Mouse (Mus musculus) left cerebral cortex, postnatal 25 days (tissue): Measurements from ENCODE around the gene Prrc2a. TPM values are rescaled to one million over a fixed set of nuclear protein-coding genes. Genes with fewer than 3 reads are reported as not detected.

Source experiments
- DNase-seq, 2 experiments: peaks; one replicate each; pipeline ENCODE4 v3.0.0; 2022; ENCODE audit warnings: low spot score in 2 of 2, mixed read lengths in 1 of 2
- intact Hi-C: fragments of 180-260 bp; cut with DNase I; formaldehyde crosslinking; loops from one replicate; pipeline ENCODE4 v1.15.1; 2025
- total RNA-seq, 2 experiments: library from RNA; stranded (reverse); gene quantifications; 2 replicates each; pipeline ENCODE4 v1.2.3; 2021

Prrc2a gene
- total RNA-seq, 2 experiments from 2014 or later: 268 to 285 TPM

GRCm38 (mm10) chr17:35192924-35193323 is 28.2 kb upstream of the Prrc2a start:
- intact Hi-C loops: no loop called here
- no peak for DNase-seq

GRCm38 (mm10) chr17:35191723-35192122 is 27.0 kb upstream of the Prrc2a start:
- no peak for DNase-seq
- intact Hi-C loops: no loop called here

- intact Hi-C loops: no loop called here
- DNase-seq: no peak
Measured at GRCm38 (mm10) chr17:35190096-35190495, 25.4 kb upstream of the Prrc2a start.

GRCm38 (mm10) chr17:35189186-35189585 is 24.5 kb upstream of the Prrc2a start:
- DNase-seq: no peak
- intact Hi-C loops: no loop called here

- DNase-seq: no peak
- intact Hi-C loops: no loop called here
Measured at GRCm38 (mm10) chr17:35187959-35188610, 23.4 kb upstream of the Prrc2a start, which contains the start of gene Lst1. Gene Lst1, minus strand, starts transcription at chr17:35188439.

GRCm38 (mm10) chr17:35187345-35187744 is 22.6 kb upstream of the Prrc2a start:
- DNase-seq: no peak

GRCm38 (mm10) chr17:35186681-35187080 is 22.0 kb upstream of the Prrc2a start:
- intact Hi-C loops: no loop called here
- no peak for DNase-seq

More at GRCm38 (mm10) chr17:35187345-35187744, 22.6 kb upstream of the Prrc2a start:
- intact Hi-C loops: no loop called here

GRCm38 (mm10) chr17:35185639-35186611 is 21.2 kb upstream of the Prrc2a start:
- intact Hi-C loops: no loop called here
- no peak for DNase-seq

GRCm38 (mm10) chr17:35180093-35180492 is 15.4 kb upstream of the Prrc2a start:
- intact Hi-C loops: no loop called here
- no peak for DNase-seq

GRCm38 (mm10) chr17:35178528-35178927 is 13.8 kb upstream of the Prrc2a start:
- no peak for DNase-seq
- intact Hi-C loops: loop anchor here (1.0 kb wide), 1 partner anchor 54 kb away; no protein-coding TSS in a partner anchor

- no peak for DNase-seq
- intact Hi-C loops: no loop called here
Measured at GRCm38 (mm10) chr17:35175968-35176367, 11.3 kb upstream of the Prrc2a start, which contains the start of gene Aif1. Gene Aif1, minus strand, starts transcription at chr17:35176068.

- DNase-seq: no peak
- intact Hi-C loops: no loop called here
Measured at GRCm38 (mm10) chr17:35175382-35175781, 10.7 kb upstream of the Prrc2a start.

GRCm38 (mm10) chr17:35174201-35174977 is 9.7 kb upstream of the Prrc2a start:
- intact Hi-C loops: no loop called here
- DNase-seq: no peak

- no peak for DNase-seq
- intact Hi-C loops: no loop called here
Measured at GRCm38 (mm10) chr17:35173329-35173728, 8.6 kb upstream of the Prrc2a start.

- DNase-seq: peak in 1 of 2 experiments; percentile 69
- intact Hi-C loops: no loop called here
Measured at GRCm38 (mm10) chr17:35172445-35173234, 7.9 kb upstream of the Prrc2a start.

- peak in 1 of 2 experiments; percentile 56 for DNase-seq
- intact Hi-C loops: no loop called here
Measured at GRCm38 (mm10) chr17:35168541-35169207, 4.0 kb upstream of the Prrc2a start.

GRCm38 (mm10) chr17:35167794-35168193 is 3.1 kb upstream of the Prrc2a start:
- peak in 1 of 2 experiments; percentile 75 for DNase-seq
- intact Hi-C loops: no loop called here

- intact Hi-C loops: no loop called here
- peak; percentile 73 to 82 for DNase-seq
Measured at GRCm38 (mm10) chr17:35166352-35167035, 1.8 kb upstream of the Prrc2a start.
